In genomic region chr4:107967966-107968682, GRCm38 (mm10) we compare ENCODE assay signal across 23 mouse cellular contexts. TPM values are rescaled to one million over a fixed set of nuclear protein-coding genes. Genes with fewer than 3 reads are reported as not detected.
DNase-seq lines count a peak whose midpoint lies in the region; ATAC-seq lines count a peak whose summit lies in the region.
"Had no signal": no experiment of that assay in that cellular context is flagged by ENCODE, and none has a peak within 500 bp of the region (broad histone marks: within the 10 kb centered on the region; RNA-seq: fewer than 3 reads in every experiment).

TSS of gene Slc1a7 (plus strand) at chr4:107968332.

- H3K4me3 ChIP-seq in heart, embryonic 13.5 days: no peak within 1 kb of the TSS
- no peak within 1 kb of the TSS for H3K4me3 ChIP-seq in limb, embryonic 15.5 days
- H3K4me3 ChIP-seq in limb, embryonic 10.5 days: no peak within 1 kb of the TSS
- H3K4me3 ChIP-seq: forebrain, embryonic 10.5 days; neural tube, embryonic 15.5 days had no signal

- no peak for DNase-seq in heart, adult 9 months (ENCODE audit: low spot score in 2 of 2)
- no peak for DNase-seq in limb, embryonic 10.5 days (ENCODE audit: low spot score)
- DNase-seq in 416B (ENCODE audit: low read depth): peak; percentile 21
- peak; percentile 65 for DNase-seq in NIH3T3 (ENCODE audit: low read depth)
- DNase-seq in layer of hippocampus, postnatal 25 days (ENCODE audit: extremely low spot score in 1 of 2, low spot score in 1 of 2): no peak
- DNase-seq: cerebellum, adult 11-12 months; cerebellum, postnatal 14 days; embryo, embryonic 11 days; forebrain, postnatal 0 days; kidney, adult 11 months; kidney, postnatal 25 days; liver, postnatal 0 days; lung, postnatal 4 days; midbrain, embryonic 14.5 days; right cerebral cortex, adult 18-20 months; thymus, postnatal 14 days had no signal

- no peak within 1 kb of the TSS for H3K4me2 ChIP-seq in heart, embryonic 13.5 days
- no peak within 1 kb of the TSS for H3K4me2 ChIP-seq in limb, embryonic 15.5 days
- H3K4me2 ChIP-seq: neural tube, embryonic 15.5 days had no signal

- H3K27ac ChIP-seq in heart, embryonic 13.5 days (replicated peaks): no peak within 1 kb of the TSS
- no peak within 1 kb of the TSS for H3K27ac ChIP-seq in limb, embryonic 15.5 days
- H3K27ac ChIP-seq in limb, embryonic 10.5 days: no peak within 1 kb of the TSS
- H3K27ac ChIP-seq: forebrain, embryonic 10.5 days; neural tube, embryonic 15.5 days; stomach, postnatal 0 days had no signal

- no peak within 1 kb of the TSS for H3K9ac ChIP-seq in heart, embryonic 13.5 days
- no peak within 1 kb of the TSS for H3K9ac ChIP-seq in limb, embryonic 15.5 days
- H3K9ac ChIP-seq: forebrain, postnatal 0 days; liver, postnatal 0 days; neural tube, embryonic 15.5 days had no signal

- 65% methylated on average over 16 of the region's 16 CpGs for WGBS in heart, embryonic 13.5 days
- WGBS in limb, embryonic 15.5 days: 64% methylated on average over 16 of the region's 16 CpGs
- 84% methylated on average over 16 of the region's 16 CpGs for WGBS in limb, embryonic 10.5 days

- H3K9me3 ChIP-seq in heart, embryonic 13.5 days: no peaks in the 10 kb centered on the region
- H3K9me3 ChIP-seq in limb, embryonic 15.5 days: no peaks in the 10 kb centered on the region
- H3K9me3 ChIP-seq in limb, embryonic 10.5 days (replicated peaks): no peaks in the 10 kb centered on the region
- H3K9me3 ChIP-seq: forebrain, embryonic 10.5 days; neural tube, embryonic 15.5 days had no signal

- H3K4me1 ChIP-seq in heart, embryonic 13.5 days: peaks cover 14% of the 10 kb centered on the region
- no peaks in the 10 kb centered on the region for H3K4me1 ChIP-seq in limb, embryonic 15.5 days
- peaks cover 16% of the 10 kb centered on the region for H3K4me1 ChIP-seq in limb, embryonic 10.5 days
- H3K4me1 ChIP-seq: neural tube, embryonic 15.5 days had no signal

- H3K27me3 ChIP-seq in heart, embryonic 13.5 days (replicated peaks): peaks cover 13% of the 10 kb centered on the region
- no peaks in the 10 kb centered on the region for H3K27me3 ChIP-seq in limb, embryonic 15.5 days
- H3K27me3 ChIP-seq in limb, embryonic 10.5 days (ENCODE audit: low read depth, poor library complexity, severe bottlenecking): no peaks in the 10 kb centered on the region
- H3K27me3 ChIP-seq: neural tube, embryonic 15.5 days had no signal

- no peaks in the 10 kb centered on the region for H3K36me3 ChIP-seq in heart, embryonic 13.5 days
- no peaks in the 10 kb centered on the region for H3K36me3 ChIP-seq in limb, embryonic 15.5 days
- no peaks in the 10 kb centered on the region for H3K36me3 ChIP-seq in limb, embryonic 10.5 days
- H3K36me3 ChIP-seq: forebrain, embryonic 10.5 days; neural tube, embryonic 15.5 days had no signal

- 0 out of 2 replicates have a peak, but pooled peaks have one; percentile 19 for ATAC-seq in heart, embryonic 13.5 days (ENCODE audit: extremely low read depth, insufficient number of reproducible peaks, low FRiP score, low TSS enrichment)
- ATAC-seq in limb, embryonic 15.5 days (ENCODE audit: insufficient number of reproducible peaks, low FRiP score, low TSS enrichment, low read depth): peak; percentile 55; the same call in 1 of the 2 replicates
- ATAC-seq: forebrain, postnatal 0 days; liver, postnatal 0 days had no signal

RNA-seq across cellular contexts. Expression of gene Slc1a7, which starts in this region (rescaled TPM):
- polyA plus RNA-seq in heart, embryonic 13.5 days (2015; fragmentation: Nextera tagmentation; extraction: Ambion mirVana): not detected in 2 replicates
- polyA plus RNA-seq in limb, embryonic 15.5 days (2015; fragmentation: Nextera tagmentation; extraction: Ambion mirVana): 0.05 and 0.10 TPM in 2 replicates
- not detected in 2 replicates for polyA plus RNA-seq in limb, embryonic 10.5 days (2016; fragmentation: Nextera tagmentation; extraction: Ambion mirVana)
- not detected for total RNA-seq in layer of hippocampus, postnatal 25 days (2021)
- total RNA-seq: forebrain, postnatal 0 days; granulocyte monocyte progenitor cell, adult 5-6 weeks; hematopoietic stem cell, adult 5-6 weeks had no signal
- polyA plus RNA-seq: liver, postnatal 0 days; midbrain, embryonic 14.5 days; neural tube, embryonic 15.5 days had no signal

Comparison
In these comparisons a context has a peak if more than half of its experiments do, and no peak if none do; other contexts are left out.
1. Peak in ATAC-seq in heart, embryonic 13.5 days; RNA of the gene not detected or under 1 TPM.
2. Peak in ATAC-seq in limb, embryonic 15.5 days; RNA of the gene not detected or under 1 TPM.
3. DNase-seq: peak in 416B (single experiment) and NIH3T3 (single experiment); none in heart, adult 9 months (0 of 2), limb, embryonic 10.5 days (single experiment) and layer of hippocampus, postnatal 25 days (0 of 2).